Mouse (Mus musculus): ENCODE measurements around the gene Crim1. TPM values are rescaled to one million over a fixed set of nuclear protein-coding genes. Genes with fewer than 3 reads are reported as not detected.

Gene Crim1
- polyA plus RNA-seq, 1 experiment from 2014 or later: 2.3 TPM

DNA sequence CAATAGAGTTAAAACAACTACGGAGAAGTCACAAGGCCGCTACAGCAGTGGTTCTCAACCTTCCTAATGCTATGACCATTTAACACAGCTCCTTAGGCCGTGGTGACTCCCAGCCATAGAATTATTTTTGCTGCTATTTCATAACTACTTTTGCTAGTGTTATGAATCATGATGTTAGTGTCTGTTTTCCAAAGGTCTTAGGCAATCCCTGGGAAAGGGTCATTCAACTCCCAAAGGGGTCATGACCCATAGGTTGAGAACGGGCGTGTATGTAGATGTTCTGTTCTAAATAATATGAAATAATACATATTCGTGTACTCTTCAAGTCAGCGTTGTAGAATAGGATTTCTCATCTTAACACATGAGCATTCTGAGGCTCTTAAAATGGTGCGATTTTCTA lies 69.3 kb downstream of the Crim1 start:
- Histone ChIP-seq H3K36me3 (ENCODE audit: control insufficient read depth, insufficient read depth) (no peaks in the 10 kb centered on the region), H3K4me3 (ENCODE audit: low read length) (no peak overlapping the region), H3K9me3 (replicated peaks; ENCODE audit: control insufficient read depth, low read length) (no peaks in the 10 kb centered on the region), H3K27ac (ENCODE audit: low read length) (no peak overlapping the region), H3K27me3 (ENCODE audit: control insufficient read depth, insufficient read depth, low read length) (no peaks in the 10 kb centered on the region), H3K4me1 (ENCODE audit: control insufficient read depth, insufficient read depth, low read length) (peaks cover 11% of the 10 kb centered on the region), H3K9ac (ENCODE audit: low read length) (no peak overlapping the region), H3K4me2 (ENCODE audit: low read depth, low read length) (no peak overlapping the region)
- ATAC-seq (replicated peaks; ENCODE audit: extremely low read depth, insufficient read depth, low FRiP score): no peak
- WGBS: 93% methylated on average over 8 of the region's 8 CpGs

DNA sequence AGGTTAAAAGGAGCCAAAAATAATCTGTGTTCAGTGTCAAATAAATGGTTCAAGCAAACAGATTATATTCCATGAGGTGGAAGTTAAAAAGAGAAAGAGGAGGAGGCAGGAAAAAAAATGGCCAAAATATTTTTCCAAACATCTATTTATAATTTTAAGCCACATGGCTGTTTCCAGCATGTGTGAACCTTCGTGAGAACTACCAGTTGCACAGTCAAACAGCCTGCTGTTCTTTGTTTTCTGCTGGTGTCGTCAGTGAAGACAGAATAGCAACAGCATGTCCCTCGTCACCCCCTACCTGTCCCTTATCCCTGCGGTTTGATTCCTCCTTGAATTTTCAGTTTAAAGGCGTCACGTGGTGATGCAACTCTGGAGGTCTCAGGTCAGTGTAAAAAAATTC lies 70.0 kb downstream of the Crim1 start:
- no peak overlapping the region for H3K4me3 ChIP-seq (ENCODE audit: low read length)
- ATAC-seq (replicated peaks; ENCODE audit: extremely low read depth, insufficient read depth, low FRiP score): no peak
- no peaks in the 10 kb centered on the region for H3K36me3 ChIP-seq (ENCODE audit: control insufficient read depth, insufficient read depth)
- H3K4me2 ChIP-seq (ENCODE audit: low read depth, low read length): no peak overlapping the region
- no peak overlapping the region for H3K27ac ChIP-seq (ENCODE audit: low read length)
- H3K9me3 ChIP-seq (replicated peaks; ENCODE audit: control insufficient read depth, low read length): no peaks in the 10 kb centered on the region
- whole genome bisulfite sequencing: 54% methylated on average over 6 of the region's 6 CpGs
- H3K9ac ChIP-seq (ENCODE audit: low read length): no peak overlapping the region
- H3K4me1 ChIP-seq (ENCODE audit: control insufficient read depth, insufficient read depth, low read length): peaks cover 11% of the 10 kb centered on the region
- no peaks in the 10 kb centered on the region for H3K27me3 ChIP-seq (ENCODE audit: control insufficient read depth, insufficient read depth, low read length)

DNA sequence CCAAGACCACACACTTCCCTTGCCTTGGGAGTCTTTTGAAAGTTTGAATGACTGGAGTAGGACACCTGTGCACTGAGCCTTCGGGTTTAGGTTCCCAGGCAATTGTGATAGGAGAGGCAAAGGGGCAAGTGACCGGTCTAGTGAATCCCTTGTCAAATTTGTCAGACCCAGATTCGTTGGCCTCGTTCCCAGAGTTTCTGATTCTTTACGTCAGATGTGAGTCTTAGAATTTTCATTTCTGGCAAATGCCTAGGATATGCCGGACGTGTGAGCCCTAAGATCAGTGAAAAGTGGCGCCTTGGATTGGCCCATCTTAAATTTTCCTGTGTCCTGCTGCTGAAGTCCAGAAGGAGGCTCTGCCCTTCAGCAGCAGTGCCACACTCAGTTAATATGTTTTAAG lies 71.7 kb downstream of the Crim1 start:
- Histone ChIP-seq H3K4me3 (ENCODE audit: low read length) (no peak overlapping the region), H3K27me3 (ENCODE audit: control insufficient read depth, insufficient read depth, low read length) (no peaks in the 10 kb centered on the region), H3K9me3 (replicated peaks; ENCODE audit: control insufficient read depth, low read length) (no peaks in the 10 kb centered on the region), H3K4me1 (ENCODE audit: control insufficient read depth, insufficient read depth, low read length) (peaks cover 13% of the 10 kb centered on the region), H3K4me2 (ENCODE audit: low read depth, low read length) (no peak overlapping the region), H3K27ac (ENCODE audit: low read length) (peak overlapping the region; percentile 63), H3K9ac (ENCODE audit: low read length) (no peak overlapping the region), H3K36me3 (ENCODE audit: control insufficient read depth, insufficient read depth) (no peaks in the 10 kb centered on the region)
- WGBS: 61% methylated on average over 8 of the region's 8 CpGs
- peak; percentile 66; the same call in 1 of the 2 replicates for ATAC-seq (replicated peaks; ENCODE audit: extremely low read depth, insufficient read depth, low FRiP score)

- Histone ChIP-seq H3K4me2 (ENCODE audit: low read depth, low read length) (no peak overlapping the region), H3K36me3 (ENCODE audit: control insufficient read depth, insufficient read depth) (no peaks in the 10 kb centered on the region), H3K27ac (ENCODE audit: low read length) (peak overlapping the region; percentile 63), H3K9ac (ENCODE audit: low read length) (no peak overlapping the region), H3K27me3 (ENCODE audit: control insufficient read depth, insufficient read depth, low read length) (no peaks in the 10 kb centered on the region), H3K9me3 (replicated peaks; ENCODE audit: control insufficient read depth, low read length) (no peaks in the 10 kb centered on the region), H3K4me3 (ENCODE audit: low read length) (no peak overlapping the region), H3K4me1 (ENCODE audit: control insufficient read depth, insufficient read depth, low read length) (peaks cover 13% of the 10 kb centered on the region)
- WGBS: 66% methylated on average over 8 of the region's 8 CpGs
- ATAC-seq (replicated peaks; ENCODE audit: extremely low read depth, insufficient read depth, low FRiP score): no peak
Observed at GRCm38 (mm10) chr17:78272142-78272541, 72.1 kb downstream of the Crim1 start.

- peak overlapping the region; percentile 63 for H3K27ac ChIP-seq (ENCODE audit: low read length)
- WGBS: 62% methylated on average over 8 of the region's 8 CpGs
- no peaks in the 10 kb centered on the region for H3K36me3 ChIP-seq (ENCODE audit: control insufficient read depth, insufficient read depth)
- no peaks in the 10 kb centered on the region for H3K27me3 ChIP-seq (ENCODE audit: control insufficient read depth, insufficient read depth, low read length)
- no peak overlapping the region for H3K9ac ChIP-seq (ENCODE audit: low read length)
- H3K4me3 ChIP-seq (ENCODE audit: low read length): no peak overlapping the region
- no peaks in the 10 kb centered on the region for H3K9me3 ChIP-seq (replicated peaks; ENCODE audit: control insufficient read depth, low read length)
- peaks cover 13% of the 10 kb centered on the region for H3K4me1 ChIP-seq (ENCODE audit: control insufficient read depth, insufficient read depth, low read length)
- ATAC-seq (replicated peaks; ENCODE audit: extremely low read depth, insufficient read depth, low FRiP score): no peak; the same call in 1 of the 2 replicates
- H3K4me2 ChIP-seq (ENCODE audit: low read depth, low read length): no peak overlapping the region
Observed at GRCm38 (mm10) chr17:78272713-78273483, 72.8 kb downstream of the Crim1 start.

GRCm38 (mm10) chr17:78273875-78274274 lies 73.8 kb downstream of the Crim1 start:
- Histone ChIP-seq H3K36me3 (ENCODE audit: control insufficient read depth, insufficient read depth) (no peaks in the 10 kb centered on the region), H3K4me2 (ENCODE audit: low read depth, low read length) (no peak overlapping the region), H3K27ac (ENCODE audit: low read length) (no peak overlapping the region), H3K4me1 (ENCODE audit: control insufficient read depth, insufficient read depth, low read length) (peaks cover 13% of the 10 kb centered on the region), H3K9me3 (replicated peaks; ENCODE audit: control insufficient read depth, low read length) (no peaks in the 10 kb centered on the region), H3K9ac (ENCODE audit: low read length) (no peak overlapping the region), H3K27me3 (ENCODE audit: control insufficient read depth, insufficient read depth, low read length) (no peaks in the 10 kb centered on the region), H3K4me3 (ENCODE audit: low read length) (no peak overlapping the region)
- ATAC-seq (replicated peaks; ENCODE audit: extremely low read depth, insufficient read depth, low FRiP score): no peak
- 77% methylated on average over 7 of the region's 7 CpGs for WGBS

- Histone ChIP-seq H3K4me3 (ENCODE audit: low read length) (no peak overlapping the region), H3K4me1 (ENCODE audit: control insufficient read depth, insufficient read depth, low read length) (peaks cover 13% of the 10 kb centered on the region), H3K9ac (ENCODE audit: low read length) (no peak overlapping the region), H3K27me3 (ENCODE audit: control insufficient read depth, insufficient read depth, low read length) (no peaks in the 10 kb centered on the region), H3K36me3 (ENCODE audit: control insufficient read depth, insufficient read depth) (no peaks in the 10 kb centered on the region), H3K27ac (ENCODE audit: low read length) (no peak overlapping the region), H3K9me3 (replicated peaks; ENCODE audit: control insufficient read depth, low read length) (no peaks in the 10 kb centered on the region), H3K4me2 (ENCODE audit: low read depth, low read length) (no peak overlapping the region)
- WGBS: 76% methylated on average over 7 of the region's 7 CpGs
- no peak for ATAC-seq (replicated peaks; ENCODE audit: extremely low read depth, insufficient read depth, low FRiP score)
Observed at GRCm38 (mm10) chr17:78274609-78275506, 74.8 kb downstream of the Crim1 start.

DNA sequence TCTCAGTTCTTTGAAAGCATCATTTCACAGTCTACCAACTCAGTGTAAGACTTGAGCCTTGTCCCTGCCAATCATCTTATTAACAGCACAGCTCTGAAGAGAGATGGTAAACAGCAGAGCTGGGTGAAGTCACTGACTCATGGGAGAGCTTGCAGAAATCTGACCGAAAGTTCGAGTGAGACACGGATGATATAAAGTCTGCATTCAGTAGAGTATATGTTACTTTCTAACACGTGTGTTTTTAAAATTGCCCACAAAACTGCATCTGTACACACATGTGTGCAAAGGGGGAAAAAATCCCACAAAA lies 75.4 kb downstream of the Crim1 start:
- H3K9me3 ChIP-seq (replicated peaks; ENCODE audit: control insufficient read depth, low read length): no peaks in the 10 kb centered on the region
- no peaks in the 10 kb centered on the region for H3K27me3 ChIP-seq (ENCODE audit: control insufficient read depth, insufficient read depth, low read length)
- no peak for ATAC-seq (replicated peaks; ENCODE audit: extremely low read depth, insufficient read depth, low FRiP score)
- H3K27ac ChIP-seq (ENCODE audit: low read length): no peak overlapping the region
- H3K4me1 ChIP-seq (ENCODE audit: control insufficient read depth, insufficient read depth, low read length): peaks cover 13% of the 10 kb centered on the region
- no peak overlapping the region for H3K4me3 ChIP-seq (ENCODE audit: low read length)
- no peak overlapping the region for H3K9ac ChIP-seq (ENCODE audit: low read length)
- H3K4me2 ChIP-seq (ENCODE audit: low read depth, low read length): no peak overlapping the region
- no peaks in the 10 kb centered on the region for H3K36me3 ChIP-seq (ENCODE audit: control insufficient read depth, insufficient read depth)
- 58% methylated on average over 4 of the region's 4 CpGs for WGBS

DNA sequence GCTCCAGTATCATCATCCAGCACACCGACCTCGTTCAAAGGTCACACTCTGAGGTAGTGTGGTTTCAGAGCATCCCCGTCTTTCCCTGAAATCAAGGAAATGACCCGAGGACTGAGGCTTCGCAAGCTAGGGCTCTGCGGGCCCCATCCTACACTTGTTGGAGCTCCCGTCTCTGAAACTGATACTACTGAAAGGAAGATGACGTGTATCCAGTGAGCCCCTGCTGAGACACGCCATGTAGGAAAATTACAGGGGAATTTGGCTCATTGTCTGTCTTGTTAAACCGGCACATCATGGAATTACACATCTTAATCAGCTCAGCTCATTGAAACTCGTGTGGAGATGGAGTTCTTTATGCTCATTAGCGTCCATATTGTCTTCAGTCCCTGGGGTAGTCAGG lies 79.1 kb downstream of the Crim1 start:
- Histone ChIP-seq H3K4me2 (ENCODE audit: low read depth, low read length) (no peak overlapping the region), H3K9ac (ENCODE audit: low read length) (no peak overlapping the region), H3K27me3 (ENCODE audit: control insufficient read depth, insufficient read depth, low read length) (no peaks in the 10 kb centered on the region), H3K4me1 (ENCODE audit: control insufficient read depth, insufficient read depth, low read length) (peaks cover 7% of the 10 kb centered on the region; the same call in 1 of the 2 replicates), H3K27ac (ENCODE audit: low read length) (no peak overlapping the region), H3K4me3 (ENCODE audit: low read length) (no peak overlapping the region), H3K9me3 (replicated peaks; ENCODE audit: control insufficient read depth, low read length) (no peaks in the 10 kb centered on the region; the same call in 1 of the 2 replicates), H3K36me3 (ENCODE audit: control insufficient read depth, insufficient read depth) (no peaks in the 10 kb centered on the region)
- 86% methylated on average over 12 of the region's 12 CpGs for WGBS
- ATAC-seq (replicated peaks; ENCODE audit: extremely low read depth, insufficient read depth, low FRiP score): no peak

All from heart, embryonic 16.5 days (tissue).